Mouse (Mus musculus) MEL (cell line): ENCODE measurements around the gene Sorbs2.

Experiments
- CTCF ChIP-seq, 3 experiments: IDR thresholded peaks in 2 of 3; conservative IDR thresholded peaks in 1 of 3; 2 replicates each; pipeline ENCODE4 v1.5.1; 2011 to 2012; ENCODE audit warnings: low read length in 3 of 3, low read depth in 2 of 3, mild to moderate bottlenecking in 2 of 3, improper control_type of control experiment in 1 of 3, inconsistent platforms in 1 of 3, mixed read lengths in 1 of 3, moderate library complexity in 1 of 3; ENCODE audit not compliant: control insufficient read depth in 1 of 3, insufficient read depth in 1 of 3, poor library complexity in 1 of 3, severe bottlenecking in 1 of 3
- EP300 ChIP-seq, 2 experiments: IDR thresholded peaks; 2 replicates each; pipeline ENCODE4 v1.6.1; 2011; ENCODE audit warnings: improper control_type of control experiment in 2 of 2, low read length in 2 of 2, low read depth in 1 of 2, mild to moderate bottlenecking in 1 of 2
- GATA1 ChIP-seq: IDR thresholded peaks from 2 replicates; pipeline ENCODE4 v1.6.1; 2011; ENCODE audit warnings: low read depth, low read length, improper control_type of control experiment
- JUND ChIP-seq: IDR thresholded peaks from 2 replicates; pipeline ENCODE4 v1.6.1; 2011; ENCODE audit warnings: low read depth, mild to moderate bottlenecking, improper control_type of control experiment, low read length
- KAT2A ChIP-seq: conservative IDR thresholded peaks from 2 replicates; pipeline ENCODE4 v1.6.1; 2012; ENCODE audit warnings: low read depth, low read length, improper control_type of control experiment, inconsistent platforms
- MAFK ChIP-seq: IDR thresholded peaks from 2 replicates; pipeline ENCODE4 v1.6.1; 2011; ENCODE audit warnings: low read depth, mild to moderate bottlenecking, low read length, improper control_type of control experiment, borderline replicate concordance
- POLR2A ChIP-seq, 2 experiments: IDR thresholded peaks; 2 replicates each; pipeline ENCODE4 v1.6.1; 2011 to 2012; ENCODE audit warnings: low read length in 2 of 2, mild to moderate bottlenecking in 2 of 2, control low read depth in 1 of 2, improper control_type of control experiment in 1 of 2, low read depth in 1 of 2, moderate library complexity in 1 of 2; ENCODE audit not compliant: control insufficient read depth in 1 of 2, insufficient read depth in 1 of 2, poor library complexity in 1 of 2
- USF1 ChIP-seq: IDR thresholded peaks from 2 replicates; pipeline ENCODE4 v1.6.1; 2014; ENCODE audit warnings: low read depth, mild to moderate bottlenecking, inconsistent platforms, low read length, improper control_type of control experiment, moderate library complexity

GRCm38 (mm10) chr8:45540513-45540912 lies 32.9 kb downstream of the Sorbs2 start:
- no peak for TF ChIP-seq GATA1
- TF ChIP-seq USF1 = no peak
- no peak for TF ChIP-seq CTCF (IDR thresholded peaks at IDR 0.05 in 2 of 3, conservative IDR thresholded peaks at IDR 0.05 in 1 of 3; ENCODE audit: control insufficient read depth in 1 of 3, insufficient read depth in 1 of 3, low read depth in 2 of 3, low read length in 3 of 3, poor library complexity in 1 of 3, severe bottlenecking in 1 of 3)
- TF ChIP-seq JUND = no peak
- no peak for TF ChIP-seq MAFK
- no peak for TF ChIP-seq EP300 (IDR thresholded peaks at IDR 0.05; ENCODE audit: low read depth in 1 of 2, low read length in 2 of 2)
- no peak for TF ChIP-seq KAT2A
- no peak for TF ChIP-seq POLR2A (IDR thresholded peaks at IDR 0.05; ENCODE audit: control insufficient read depth in 1 of 2, insufficient read depth in 1 of 2, low read depth in 1 of 2, low read length in 2 of 2, poor library complexity in 1 of 2)
